Mouse (Mus musculus) megakaryocyte, embryonic 14.5 days (primary cell): ENCODE measurements around the gene 4930516K23Rik.

Source experiments
- FLI1 ChIP-seq: IDR thresholded peaks from 2 replicates; pipeline ENCODE4 v1.6.1; 2012; ENCODE audit warnings: low read length, inconsistent platforms, mixed read lengths
- GATA1 ChIP-seq: IDR thresholded peaks from 3 replicates; pipeline ENCODE4 v1.6.1; 2012; ENCODE audit warnings: mixed read lengths, low read length, inconsistent platforms, borderline replicate concordance

DNA sequence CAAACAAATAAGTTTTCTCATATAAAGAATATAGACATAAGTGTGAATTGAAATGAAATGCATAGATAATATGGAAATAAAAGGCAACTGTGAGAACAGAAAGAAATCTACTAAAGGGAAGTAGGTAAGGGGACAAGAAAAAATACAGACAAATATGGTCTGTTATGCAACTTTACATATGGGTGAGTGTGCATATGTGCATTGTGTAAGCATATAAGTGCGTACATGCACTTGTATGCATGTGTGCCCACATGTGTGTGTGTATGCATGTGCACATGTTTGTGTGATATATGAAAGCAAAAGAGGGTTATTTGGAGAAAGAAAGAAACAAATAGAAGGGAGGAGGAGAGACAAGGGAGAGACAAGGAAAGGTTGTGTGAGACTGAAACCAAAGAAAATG is 42.3 kb downstream of the 4930516K23Rik start:
- TF ChIP-seq GATA1 (no peak), FLI1 (no peak)
